Mouse (Mus musculus): ENCODE results near the gene Tcf12. TPM values are rescaled to one million over a fixed set of nuclear protein-coding genes. Genes with fewer than 3 reads are reported as not detected.

The Tcf12 gene
- polyA plus RNA-seq (2014; fragmentation: Nextera tagmentation; extraction: Ambion mirVana): 83.0 and 94.8 TPM in 2 replicates

DNA sequence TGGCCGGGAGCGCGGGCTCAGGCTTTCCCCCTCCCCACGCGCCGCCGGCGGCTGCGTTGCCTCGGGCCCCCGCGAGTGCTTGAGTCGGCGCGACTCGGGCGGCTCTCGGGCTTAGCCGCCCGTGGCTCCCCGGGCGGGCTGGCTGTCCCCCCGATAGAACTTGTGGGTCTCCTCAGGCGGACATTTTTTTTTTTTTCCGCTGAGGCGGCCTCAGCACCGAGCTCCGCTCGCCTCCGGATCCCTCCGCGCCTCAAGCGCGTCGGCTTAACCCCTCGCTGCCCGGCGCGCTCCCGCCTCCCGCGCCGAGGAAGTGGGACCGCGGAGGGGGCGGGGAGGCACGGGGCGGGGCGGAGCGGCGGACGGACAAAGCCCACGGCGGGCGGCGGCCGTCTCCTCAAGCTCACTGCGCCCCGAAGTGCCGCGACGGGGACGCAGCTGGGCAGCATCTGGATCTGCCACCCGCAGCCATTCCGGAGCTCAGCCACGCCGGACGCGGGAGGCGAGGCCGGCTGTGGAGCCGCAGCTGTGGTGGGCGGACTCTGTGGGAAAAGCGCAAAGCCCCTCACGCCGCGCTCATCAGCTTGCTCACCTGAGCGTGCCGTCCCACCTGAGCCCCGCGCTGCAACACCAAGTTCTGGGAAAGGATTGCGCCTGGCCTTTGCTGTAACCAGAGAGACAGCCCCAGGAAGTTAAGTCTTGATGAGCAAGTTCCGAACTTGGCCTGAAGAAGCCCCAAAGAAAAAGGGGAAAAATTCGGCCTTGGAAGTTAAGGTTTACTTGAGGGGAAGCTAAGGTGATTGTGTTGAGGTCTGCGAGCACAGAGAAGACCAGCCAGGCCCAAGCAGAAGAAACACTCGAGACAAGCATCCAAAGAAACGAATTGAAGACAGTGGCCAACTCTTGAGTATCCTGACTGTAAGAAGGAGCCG lies at the start of gene Tcf12:
Gene Tcf12, minus strand, starts transcription at position 250 of the 929 bp plus-strand sequence.
- Histone ChIP-seq H3K4me1 (replicated peaks; ENCODE audit: control insufficient read depth, insufficient read depth, low read length) (peaks cover 27% of the 10 kb centered on the region), H3K9ac (peak within 1 kb of the TSS; percentile 100), H3K27ac (peak within 1 kb of the TSS; percentile 97), H3K36me3 (replicated peaks; ENCODE audit: control insufficient read depth, insufficient read depth) (peaks cover 9% of the 10 kb centered on the region), H3K4me2 (replicated peaks) (peak within 1 kb of the TSS; percentile 81), H3K4me3 (replicated peaks; ENCODE audit: low read length) (peak within 1 kb of the TSS; percentile 99), H3K27me3 (ENCODE audit: control insufficient read depth, insufficient read depth, low read length) (no peaks in the 10 kb centered on the region), H3K9me3 (ENCODE audit: control insufficient read depth, low read length) (no peaks in the 10 kb centered on the region)
- peak; percentile 95 for DNase-seq (ENCODE audit: low spot score)
- ATAC-seq (ENCODE audit: low FRiP score): peak; percentile 89
- WGBS: 2% methylated on average over 85 of the region's 88 CpGs

DNA sequence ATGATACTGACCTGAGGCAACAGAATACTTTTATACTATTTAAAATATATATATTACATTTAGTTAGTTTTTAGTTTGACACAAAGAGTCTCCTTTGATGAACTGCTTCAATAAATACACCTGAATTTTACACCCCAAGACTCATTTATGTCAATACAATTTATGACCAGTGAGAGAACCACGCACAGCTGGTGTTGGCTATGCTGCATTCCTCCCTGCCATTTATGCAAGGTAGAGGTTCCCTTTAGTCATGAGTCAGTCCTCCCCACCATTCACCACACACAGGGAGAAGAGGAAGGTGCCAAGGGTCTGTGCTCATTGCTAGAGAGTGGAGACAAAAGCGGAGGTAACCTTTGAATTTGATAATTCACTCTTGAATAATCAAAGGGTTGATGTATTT lies 46.7 kb upstream of the Tcf12 start:
- H3K9ac ChIP-seq: no peak overlapping the region
- no peaks in the 10 kb centered on the region for H3K27me3 ChIP-seq (ENCODE audit: control insufficient read depth, insufficient read depth, low read length)
- H3K4me1 ChIP-seq (replicated peaks; ENCODE audit: control insufficient read depth, insufficient read depth, low read length): 0 out of 2 replicates have a peak, but pooled peaks cover 6% of the 10 kb centered on the region
- no peak for DNase-seq (ENCODE audit: low spot score)
- no peaks in the 10 kb centered on the region for H3K36me3 ChIP-seq (replicated peaks; ENCODE audit: control insufficient read depth, insufficient read depth)
- no peak for ATAC-seq (ENCODE audit: low FRiP score)
- H3K9me3 ChIP-seq (ENCODE audit: control insufficient read depth, low read length): 0 out of 2 replicates have a peak, but pooled peaks cover 5% of the 10 kb centered on the region
- 79% methylated on average over 2 of the region's 2 CpGs for WGBS
- no peak overlapping the region for H3K4me3 ChIP-seq (replicated peaks; ENCODE audit: low read length)
- no peak overlapping the region for H3K27ac ChIP-seq
- H3K4me2 ChIP-seq (replicated peaks): no peak overlapping the region

DNA sequence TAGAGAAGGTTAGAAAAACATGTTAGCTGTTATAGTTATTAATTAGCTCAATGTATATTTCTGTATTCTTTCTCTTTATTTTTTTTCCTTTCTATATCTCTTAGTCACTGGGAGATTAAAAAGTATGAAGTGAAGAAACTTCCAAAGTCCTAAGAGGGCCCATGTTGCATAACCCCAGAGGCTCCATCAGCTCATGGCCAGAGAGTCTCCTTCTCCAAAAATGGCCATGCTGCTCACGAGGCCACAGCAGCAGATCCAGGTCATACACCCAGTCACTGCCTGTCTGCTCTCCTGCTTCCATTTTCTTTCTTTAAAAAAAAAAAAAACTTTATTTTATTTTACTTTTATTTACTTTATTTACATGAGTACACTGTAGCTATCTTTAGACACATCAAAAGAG lies 45.4 kb upstream of the Tcf12 start:
- H3K4me3 ChIP-seq (replicated peaks; ENCODE audit: low read length): no peak overlapping the region
- H3K27me3 ChIP-seq (ENCODE audit: control insufficient read depth, insufficient read depth, low read length): no peaks in the 10 kb centered on the region
- WGBS: 100% methylated on average over 1 of the region's 1 CpGs
- no peaks in the 10 kb centered on the region for H3K36me3 ChIP-seq (replicated peaks; ENCODE audit: control insufficient read depth, insufficient read depth)
- H3K4me1 ChIP-seq (replicated peaks; ENCODE audit: control insufficient read depth, insufficient read depth, low read length): 0 out of 2 replicates have a peak, but pooled peaks cover 6% of the 10 kb centered on the region
- no peak for ATAC-seq (ENCODE audit: low FRiP score)
- 0 out of 2 replicates have a peak, but pooled peaks cover 5% of the 10 kb centered on the region for H3K9me3 ChIP-seq (ENCODE audit: control insufficient read depth, low read length)
- no peak overlapping the region for H3K9ac ChIP-seq
- H3K4me2 ChIP-seq (replicated peaks): no peak overlapping the region
- DNase-seq (ENCODE audit: low spot score): no peak
- H3K27ac ChIP-seq: no peak overlapping the region

DNA sequence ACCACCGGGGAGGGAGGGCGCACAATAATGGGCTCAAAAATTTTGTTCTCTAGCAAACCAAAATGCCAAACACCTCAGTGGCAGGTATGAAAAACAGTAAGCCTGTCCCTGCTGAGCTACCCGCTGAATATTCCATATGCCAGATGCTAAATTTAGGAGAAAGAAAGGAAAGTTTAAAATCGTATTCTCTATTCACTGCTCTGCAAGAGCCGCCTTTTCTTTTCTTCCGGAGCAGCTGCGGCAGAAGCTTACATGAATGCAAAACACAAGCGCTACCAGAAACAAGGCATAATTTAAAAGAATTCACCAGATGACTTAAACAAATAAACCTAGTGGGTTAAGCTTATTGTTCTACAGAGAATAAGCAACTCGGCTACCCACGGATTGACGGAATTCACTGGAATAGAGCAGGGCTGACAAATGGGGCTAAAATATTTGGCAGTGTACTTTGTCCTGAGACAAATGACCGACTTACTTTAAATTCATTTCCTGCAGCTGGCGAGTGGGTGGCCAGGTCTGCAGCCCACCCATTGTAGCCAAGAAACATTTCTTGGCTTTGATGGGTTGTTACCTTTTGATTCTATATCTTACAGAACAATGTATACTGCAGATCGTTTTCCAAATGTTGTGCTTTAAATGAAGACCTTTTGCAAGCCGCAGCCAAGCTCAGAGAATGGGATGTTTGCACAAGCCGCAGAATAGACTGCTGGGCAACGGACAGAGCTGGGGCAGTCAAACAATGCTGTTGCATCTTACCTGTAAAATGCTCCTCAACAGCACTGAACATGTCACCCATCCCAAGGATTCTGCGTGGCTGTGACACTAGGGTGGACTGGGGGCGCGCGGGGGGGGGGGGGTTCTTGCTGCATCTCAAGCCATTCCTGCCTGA lies 43.8 kb upstream of the Tcf12 start:
- H3K27me3 ChIP-seq (ENCODE audit: control insufficient read depth, insufficient read depth, low read length): no peaks in the 10 kb centered on the region
- H3K36me3 ChIP-seq (replicated peaks; ENCODE audit: control insufficient read depth, insufficient read depth): no peaks in the 10 kb centered on the region
- 0 out of 2 replicates have a peak, but pooled peaks cover 5% of the 10 kb centered on the region for H3K9me3 ChIP-seq (ENCODE audit: control insufficient read depth, low read length)
- peak overlapping the region; percentile 51 for H3K27ac ChIP-seq
- H3K4me2 ChIP-seq (replicated peaks): peak overlapping the region; percentile 59
- DNase-seq (ENCODE audit: low spot score) (peak; percentile 51), ATAC-seq (ENCODE audit: low FRiP score) (no peak)
- H3K4me3 ChIP-seq (replicated peaks; ENCODE audit: low read length): peak overlapping the region; percentile 27
- H3K9ac ChIP-seq: peak overlapping the region; percentile 55
- 12% methylated on average over 21 of the region's 21 CpGs for WGBS
- 0 out of 2 replicates have a peak, but pooled peaks cover 6% of the 10 kb centered on the region for H3K4me1 ChIP-seq (replicated peaks; ENCODE audit: control insufficient read depth, insufficient read depth, low read length)

DNA sequence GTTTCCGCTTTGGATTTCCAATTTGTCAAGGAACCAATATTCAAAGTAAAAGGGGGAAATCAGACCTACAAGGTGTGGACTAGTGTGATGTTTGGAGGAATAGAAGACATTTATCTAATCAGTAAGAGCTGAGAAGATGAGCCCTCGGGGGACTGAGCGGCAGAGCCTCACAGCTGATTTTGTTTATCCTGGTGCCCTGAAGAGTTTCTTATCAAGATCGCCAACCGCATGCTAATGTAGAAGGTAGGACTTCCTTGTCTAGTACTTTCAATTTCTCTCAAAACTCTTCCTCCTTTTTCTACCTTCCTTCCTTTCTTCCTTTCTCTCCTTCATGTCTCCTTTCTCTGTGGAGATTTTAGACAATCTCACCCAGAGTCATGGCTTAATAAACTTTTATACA lies 32.5 kb upstream of the Tcf12 start:
- DNase-seq (ENCODE audit: low spot score) (no peak), ATAC-seq (ENCODE audit: low FRiP score) (no peak)
- no peaks in the 10 kb centered on the region for H3K36me3 ChIP-seq (replicated peaks; ENCODE audit: control insufficient read depth, insufficient read depth)
- H3K27ac ChIP-seq: no peak overlapping the region
- H3K4me1 ChIP-seq (replicated peaks; ENCODE audit: control insufficient read depth, insufficient read depth, low read length): no peaks in the 10 kb centered on the region
- H3K9me3 ChIP-seq (ENCODE audit: control insufficient read depth, low read length): no peaks in the 10 kb centered on the region
- no peak overlapping the region for H3K4me2 ChIP-seq (replicated peaks)
- WGBS: 93% methylated on average over 5 of the region's 5 CpGs
- no peak overlapping the region for H3K9ac ChIP-seq
- H3K27me3 ChIP-seq (ENCODE audit: control insufficient read depth, insufficient read depth, low read length): no peaks in the 10 kb centered on the region
- no peak overlapping the region for H3K4me3 ChIP-seq (replicated peaks; ENCODE audit: low read length)

DNA sequence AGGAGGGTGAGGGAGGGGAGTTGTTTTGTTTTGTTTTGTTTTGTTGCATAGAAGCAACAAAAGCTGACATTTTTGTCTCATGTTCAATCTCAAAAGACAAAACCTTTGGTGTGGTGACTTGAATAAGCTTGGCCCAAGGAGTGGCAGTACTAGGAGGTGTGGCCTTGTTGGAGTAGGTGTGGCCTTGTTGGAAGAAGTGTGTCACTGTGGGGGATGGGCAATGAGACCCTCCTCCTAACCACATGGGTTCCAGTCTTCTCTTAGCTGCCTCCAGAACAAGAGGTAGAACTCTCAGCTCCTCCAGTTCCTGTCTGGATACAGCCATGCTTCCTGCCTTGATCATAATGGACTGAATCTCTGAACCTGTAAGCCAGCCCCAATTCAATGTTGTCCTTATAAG lies 26.2 kb upstream of the Tcf12 start:
- no peak for DNase-seq (ENCODE audit: low spot score)
- Histone ChIP-seq H3K27ac (no peak overlapping the region), H3K4me2 (replicated peaks) (no peak overlapping the region), H3K9ac (no peak overlapping the region), H3K27me3 (ENCODE audit: control insufficient read depth, insufficient read depth, low read length) (no peaks in the 10 kb centered on the region), H3K4me1 (replicated peaks; ENCODE audit: control insufficient read depth, insufficient read depth, low read length) (0 out of 2 replicates have a peak, but pooled peaks cover 4% of the 10 kb centered on the region), H3K4me3 (replicated peaks; ENCODE audit: low read length) (no peak overlapping the region), H3K36me3 (replicated peaks; ENCODE audit: control insufficient read depth, insufficient read depth) (no peaks in the 10 kb centered on the region), H3K9me3 (ENCODE audit: control insufficient read depth, low read length) (no peaks in the 10 kb centered on the region)
- ATAC-seq (ENCODE audit: low FRiP score): no peak

DNA sequence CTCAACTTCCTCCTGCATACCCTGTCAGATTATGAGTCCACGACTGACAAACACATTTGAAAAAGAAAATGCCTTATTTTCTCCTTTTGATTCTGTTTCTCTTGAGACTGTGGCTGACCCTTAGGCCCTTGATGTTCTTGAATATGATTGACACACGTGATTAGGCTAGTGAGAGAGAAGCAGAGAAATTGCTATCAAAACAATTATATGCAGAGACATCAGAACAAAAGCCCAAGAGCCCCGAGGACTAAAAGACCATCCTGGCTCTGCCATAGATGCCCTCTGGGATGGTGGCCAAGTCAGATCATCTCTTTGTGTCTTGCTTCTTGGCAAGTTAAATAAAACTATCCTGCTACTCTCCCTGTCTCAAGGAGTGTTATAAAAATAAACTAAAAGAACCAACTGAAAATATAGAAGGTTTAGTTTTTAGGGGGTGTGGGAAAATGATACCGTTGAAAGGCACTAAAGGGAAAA lies 22.1 kb upstream of the Tcf12 start:
- WGBS: 29% methylated on average over 4 of the region's 4 CpGs
- H3K4me3 ChIP-seq (replicated peaks; ENCODE audit: low read length): peak overlapping the region; percentile 75
- H3K4me2 ChIP-seq (replicated peaks): peak overlapping the region; percentile 66
- no peaks in the 10 kb centered on the region for H3K9me3 ChIP-seq (ENCODE audit: control insufficient read depth, low read length)
- ATAC-seq (ENCODE audit: low FRiP score) (no peak), DNase-seq (ENCODE audit: low spot score) (no peak)
- 0 out of 2 replicates have a peak, but pooled peaks cover 7% of the 10 kb centered on the region for H3K4me1 ChIP-seq (replicated peaks; ENCODE audit: control insufficient read depth, insufficient read depth, low read length)
- H3K27ac ChIP-seq: peak overlapping the region; percentile 94
- H3K36me3 ChIP-seq (replicated peaks; ENCODE audit: control insufficient read depth, insufficient read depth): no peaks in the 10 kb centered on the region
- no peaks in the 10 kb centered on the region for H3K27me3 ChIP-seq (ENCODE audit: control insufficient read depth, insufficient read depth, low read length)
- H3K9ac ChIP-seq: peak overlapping the region; percentile 87

DNA sequence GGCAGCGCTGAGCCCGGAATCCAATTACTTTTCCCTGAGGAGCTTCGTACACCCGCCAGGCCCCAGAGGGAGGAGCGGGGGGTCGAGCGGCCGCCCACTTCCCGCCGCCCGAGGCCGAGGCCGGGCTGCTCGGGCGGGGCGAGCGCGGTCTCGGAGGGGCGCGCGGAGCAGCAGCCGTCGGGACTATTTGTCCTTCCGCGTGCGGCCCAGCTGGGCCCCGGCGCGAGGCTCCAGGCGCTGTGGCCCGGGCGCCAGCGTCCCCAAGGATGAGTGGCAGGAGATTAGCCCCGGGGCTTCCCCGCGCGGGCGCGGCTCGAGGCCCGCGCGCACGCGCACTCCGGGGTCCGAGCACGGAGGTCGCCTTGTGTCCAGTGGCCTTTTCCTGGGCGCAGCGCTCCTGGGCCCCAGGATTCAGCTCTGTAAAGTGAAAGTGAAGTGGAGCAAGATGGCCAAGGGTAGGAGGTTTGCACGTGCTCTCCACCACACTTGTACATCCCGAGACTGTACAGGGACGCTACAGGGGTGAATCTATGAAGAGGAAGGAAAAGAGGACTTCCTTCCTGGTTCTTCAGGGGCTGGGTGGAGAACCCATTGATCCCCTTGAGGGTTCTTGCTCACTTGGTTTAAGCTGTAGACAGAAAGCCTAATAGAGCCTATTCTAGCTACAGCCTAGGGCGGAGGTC lies 21.6 kb upstream of the Tcf12 start:
- Histone ChIP-seq H3K4me3 (replicated peaks; ENCODE audit: low read length) (peak overlapping the region; percentile 75), H3K27ac (peak overlapping the region; percentile 94), H3K9ac (peak overlapping the region; percentile 87), H3K4me1 (replicated peaks; ENCODE audit: control insufficient read depth, insufficient read depth, low read length) (0 out of 2 replicates have a peak, but pooled peaks cover 7% of the 10 kb centered on the region), H3K27me3 (ENCODE audit: control insufficient read depth, insufficient read depth, low read length) (no peaks in the 10 kb centered on the region), H3K4me2 (replicated peaks) (peak overlapping the region; percentile 66), H3K9me3 (ENCODE audit: control insufficient read depth, low read length) (no peaks in the 10 kb centered on the region), H3K36me3 (replicated peaks; ENCODE audit: control insufficient read depth, insufficient read depth) (no peaks in the 10 kb centered on the region)
- 2% methylated on average over 50 of the region's 56 CpGs for WGBS
- ATAC-seq (ENCODE audit: low FRiP score) (peak; percentile 92), DNase-seq (ENCODE audit: low spot score) (peak; percentile 81)
